Mouse (Mus musculus): ENCODE results near the gene Agbl5.

Agbl5 gene

DNA sequence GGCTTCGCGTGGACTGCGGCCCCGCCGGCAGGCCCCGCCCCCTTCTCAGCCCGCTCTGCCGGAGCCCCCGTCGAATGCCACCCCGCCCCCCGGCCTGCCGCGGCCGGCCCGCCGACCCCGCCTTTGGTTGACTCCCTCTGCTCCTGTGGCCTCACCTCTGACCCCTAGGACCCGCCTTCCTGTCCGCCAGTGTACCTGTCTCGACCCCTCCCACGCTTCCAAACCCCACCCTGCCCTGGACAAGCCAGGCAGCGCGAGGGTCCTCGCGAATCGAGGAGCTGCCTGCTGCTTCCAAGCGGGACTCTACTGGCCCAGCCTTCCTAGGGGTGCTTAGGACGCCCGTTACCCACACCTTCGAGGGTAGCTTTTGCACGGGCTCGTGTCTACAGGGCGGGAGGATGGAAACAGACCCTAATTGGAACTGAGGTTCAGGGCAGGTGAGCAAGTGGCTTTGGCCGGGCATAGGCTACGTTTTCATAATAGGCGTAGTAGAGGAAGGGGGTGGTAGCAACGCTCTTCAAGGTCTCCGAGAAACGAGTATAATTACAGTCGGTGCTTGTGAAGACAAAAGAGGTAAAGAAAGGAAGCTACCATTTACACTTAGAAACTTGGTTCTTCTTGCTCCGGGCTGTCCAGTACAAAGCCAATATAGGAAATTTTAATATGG lies 727 bp downstream of the Agbl5 start:
- peak; percentile 66 for DNase-seq

DNA sequence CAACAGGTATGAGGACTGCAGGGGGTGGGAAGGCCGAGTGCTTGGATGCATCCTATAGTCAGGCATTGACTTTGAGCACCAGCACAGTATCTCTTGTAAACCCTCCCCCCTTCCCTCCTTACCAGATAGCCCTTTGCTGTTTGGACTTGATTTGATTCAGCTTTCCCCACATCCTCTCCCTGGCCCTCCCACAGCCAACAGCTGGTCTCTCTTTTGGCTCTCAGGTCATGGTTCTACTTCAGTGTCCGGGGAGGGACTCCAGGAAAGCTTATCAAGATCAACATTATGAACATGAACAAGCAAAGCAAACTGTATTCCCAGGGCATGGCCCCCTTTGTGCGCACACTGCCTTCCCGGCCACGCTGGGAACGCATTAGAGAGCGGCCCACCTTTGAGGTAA lies 1.9 kb downstream of the Agbl5 start:
- DNase-seq: no peak

DNA sequence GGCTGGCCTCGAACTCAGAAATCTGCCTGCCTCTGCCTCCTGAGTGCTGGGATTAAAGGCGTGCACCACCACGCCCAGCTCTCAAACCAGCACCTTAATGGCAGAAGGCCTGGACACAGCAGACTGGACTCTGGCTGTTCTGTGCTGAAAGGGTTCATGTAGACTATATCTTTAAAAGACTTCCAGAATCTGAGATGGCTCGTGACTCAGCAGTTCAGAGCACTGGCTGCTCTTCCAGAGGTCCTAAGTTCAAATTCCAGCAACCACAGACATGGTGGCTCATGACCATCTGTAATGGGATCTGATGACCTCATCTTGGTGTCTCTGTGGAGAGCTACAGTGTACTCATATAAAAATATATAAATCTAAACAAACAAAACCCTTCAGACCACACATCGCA lies 13.4 kb downstream of the Agbl5 start:
- no peak for DNase-seq

DNA sequence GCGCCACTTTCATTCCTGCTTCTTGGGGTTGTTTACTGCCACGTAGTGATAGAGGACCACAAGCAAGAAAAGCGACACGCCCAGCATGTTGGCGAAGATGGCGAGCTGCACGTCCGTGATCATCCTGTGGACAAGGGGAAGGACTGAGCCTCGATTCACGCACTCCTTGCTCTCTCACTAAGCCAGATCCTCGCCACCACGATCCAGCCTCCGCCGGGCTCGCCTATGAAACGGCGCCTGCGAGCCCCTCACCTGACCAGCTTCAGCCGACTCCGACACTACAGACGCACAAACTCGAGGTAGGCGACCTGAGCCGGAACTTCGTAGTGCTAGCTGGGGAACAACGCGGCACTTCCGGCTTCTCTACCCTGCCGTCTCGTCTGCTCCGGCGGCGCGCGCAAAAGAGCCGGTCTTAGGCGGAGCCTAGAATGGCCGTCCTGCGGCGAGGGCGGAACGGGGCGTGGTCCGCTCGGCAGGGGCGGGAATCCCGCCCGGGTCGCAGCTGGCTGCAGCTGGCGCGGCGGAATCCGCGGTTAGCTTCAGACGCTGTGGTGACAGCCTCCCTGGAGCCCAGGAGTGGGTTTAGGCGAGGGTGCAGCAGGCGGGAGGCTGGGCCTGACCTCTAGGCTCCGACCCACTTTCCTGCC lies 19.0 kb downstream of the Agbl5 start, which contains the start of gene Ost4:
TSS of gene Ost4 (minus strand) at position 376 of the 647 bp plus-strand sequence.
- DNase-seq: peak; percentile 98

DNA sequence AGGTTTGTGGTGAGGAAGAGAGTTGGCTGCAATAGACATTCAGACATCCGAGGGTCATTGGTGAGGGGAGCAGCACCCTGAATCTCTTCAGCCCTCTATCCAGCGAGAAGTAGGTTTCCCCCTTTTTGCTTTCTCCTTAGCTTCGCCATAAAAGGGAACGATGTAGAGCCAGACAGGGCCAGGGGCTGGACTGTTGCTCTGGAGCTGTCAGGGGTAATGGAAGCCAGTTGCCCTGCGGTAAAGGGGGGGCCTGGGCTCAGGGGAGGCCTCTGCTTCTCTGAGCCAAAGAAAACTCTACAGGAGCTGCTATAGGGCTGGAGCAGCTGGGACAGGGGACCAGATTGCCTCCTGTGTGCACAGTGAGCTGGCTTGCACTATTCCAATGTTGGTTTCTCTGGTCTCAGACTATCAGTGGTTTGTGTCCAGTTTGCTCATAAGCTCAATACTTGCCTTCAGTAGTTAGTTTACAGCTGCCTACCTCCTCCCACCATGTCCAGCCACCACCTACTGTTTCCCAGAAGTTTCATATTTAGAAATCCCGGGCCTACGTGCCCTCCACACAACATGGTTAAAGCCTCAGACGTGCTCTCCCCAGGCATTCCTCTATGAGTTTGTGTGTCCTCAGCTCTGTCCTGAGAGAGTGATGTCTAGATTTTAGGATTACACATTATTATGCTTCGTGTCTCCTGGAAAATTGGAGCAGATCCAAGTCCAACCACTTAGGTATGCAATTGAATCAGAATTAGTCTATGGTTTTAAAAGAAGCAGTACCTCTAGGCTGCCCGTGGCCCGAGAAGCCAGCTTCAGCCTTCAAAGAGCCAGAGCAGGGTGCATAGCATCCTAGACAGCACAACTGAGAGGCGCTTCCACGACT lies 20.2 kb downstream of the Agbl5 start:
- DNase-seq: no peak

DNA sequence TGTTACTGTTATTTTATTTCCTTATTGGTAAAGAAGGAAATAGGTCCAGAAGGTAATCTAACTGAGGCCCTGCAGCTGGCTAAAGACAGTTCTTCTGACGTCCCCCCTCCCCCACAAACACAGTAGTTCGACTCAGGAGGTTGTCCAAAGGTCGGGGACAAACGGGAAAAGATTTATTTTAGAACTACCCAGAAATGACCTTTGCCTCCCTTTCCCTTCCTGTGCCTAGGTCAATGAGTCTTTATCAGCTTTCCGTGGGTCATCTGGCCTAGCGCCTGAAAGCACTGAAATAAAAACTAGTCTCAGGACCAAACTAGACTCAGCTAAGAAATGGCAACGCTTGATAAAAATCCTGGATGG lies 20.8 kb downstream of the Agbl5 start:
- peak; percentile 44 for DNase-seq

DNA sequence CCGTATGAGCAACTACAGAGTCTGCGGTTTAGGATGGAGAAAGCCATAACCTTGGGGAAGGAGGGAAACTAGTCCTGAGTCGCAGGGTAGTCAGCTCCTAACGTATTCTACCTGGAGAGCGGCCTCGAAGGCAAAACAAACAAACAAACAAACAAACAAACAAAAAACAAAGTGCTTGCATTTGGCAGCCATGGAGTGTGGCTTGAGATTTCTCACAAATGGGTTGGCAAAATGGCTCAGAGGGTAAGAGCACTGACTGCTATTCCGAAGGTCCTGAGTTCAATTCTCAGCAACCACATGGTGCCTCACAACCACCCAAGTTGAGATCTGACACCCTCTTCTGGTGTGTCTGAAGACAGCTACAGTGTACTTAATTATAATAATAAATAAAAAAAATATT lies 21.4 kb downstream of the Agbl5 start:
- DNase-seq: no peak

DNA sequence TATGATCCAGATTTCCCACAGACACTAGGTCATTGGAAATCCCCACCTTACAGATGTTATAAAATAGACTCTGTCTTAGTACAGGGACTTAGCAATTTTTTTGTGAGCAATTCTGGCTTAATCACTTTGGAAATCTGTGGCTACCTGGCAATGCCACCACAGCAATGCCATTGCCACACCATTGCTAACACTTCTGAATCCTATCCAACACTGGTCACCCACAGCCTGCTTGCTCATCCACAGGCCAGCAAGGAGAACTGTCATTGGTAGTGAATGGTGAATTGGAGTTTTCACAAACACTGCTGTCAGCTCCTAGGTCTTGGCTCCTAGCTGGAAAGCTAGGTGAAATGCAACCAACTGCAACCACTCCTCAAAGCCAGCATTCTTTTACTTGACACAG lies 22.0 kb downstream of the Agbl5 start:
- DNase-seq: no peak

DNA sequence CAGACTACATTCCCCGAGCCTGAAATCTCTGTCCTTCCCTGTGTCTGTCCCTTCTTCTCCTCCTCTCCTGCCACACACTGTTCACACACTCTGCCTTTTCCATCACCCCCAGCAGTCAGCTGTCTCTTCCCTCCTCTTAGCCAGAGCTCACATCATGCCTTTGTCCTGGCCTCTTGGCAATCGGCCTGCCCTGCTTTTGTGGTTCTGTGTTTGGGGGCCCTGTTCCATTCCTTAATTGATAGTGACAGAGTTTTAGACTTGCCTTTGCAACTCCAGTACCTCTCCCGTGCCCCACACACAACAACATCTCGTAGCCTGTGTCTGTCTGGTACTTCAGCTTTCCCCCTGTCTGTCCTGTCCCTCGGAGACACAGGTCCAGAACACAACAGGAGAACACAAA lies 23.7 kb downstream of the Agbl5 start:
- DNase-seq: no peak

DNA sequence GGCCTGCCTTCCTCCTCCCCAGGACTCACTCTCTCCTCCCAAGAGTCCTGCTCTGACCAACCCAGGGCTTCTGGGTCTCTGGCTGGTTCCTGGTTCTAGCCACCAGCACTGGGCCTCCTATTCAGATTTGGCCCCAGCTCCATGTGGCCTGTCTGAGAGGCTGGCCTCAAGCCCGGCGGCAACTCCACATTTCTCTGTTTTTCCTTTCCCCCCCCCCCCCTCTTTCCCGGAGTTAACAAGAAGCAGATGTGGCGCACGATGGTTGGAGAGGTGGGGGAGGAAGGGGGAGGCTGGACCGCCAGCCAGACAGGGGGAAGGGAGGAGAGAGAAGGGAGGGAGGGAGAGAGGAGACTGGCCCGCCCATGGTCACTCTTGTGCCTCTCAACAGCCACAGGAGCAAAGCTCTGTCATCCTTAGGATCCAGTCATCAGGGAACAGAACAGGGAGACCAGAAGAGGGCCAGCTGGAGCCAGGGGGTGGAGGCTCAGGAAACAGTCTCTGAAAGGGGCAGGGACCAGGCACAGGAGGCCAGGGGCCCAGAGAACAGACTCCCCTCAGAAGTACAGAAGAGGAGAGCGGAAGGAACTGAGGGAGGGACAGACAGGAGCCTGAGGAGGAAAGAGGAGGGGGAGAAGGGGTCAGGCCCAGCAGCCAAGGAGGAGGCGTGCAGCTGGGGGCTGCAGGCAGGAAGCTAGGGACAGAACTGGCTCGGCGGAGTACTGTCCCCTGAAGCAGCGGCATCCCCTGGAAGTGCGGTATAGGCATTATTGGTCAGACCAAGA lies 24.8 kb downstream of the Agbl5 start, which contains the start of gene Emilin1:
TSS of gene Emilin1 (plus strand) at position 343 of the 782 bp plus-strand sequence.
- DNase-seq: peak; percentile 79

DNA sequence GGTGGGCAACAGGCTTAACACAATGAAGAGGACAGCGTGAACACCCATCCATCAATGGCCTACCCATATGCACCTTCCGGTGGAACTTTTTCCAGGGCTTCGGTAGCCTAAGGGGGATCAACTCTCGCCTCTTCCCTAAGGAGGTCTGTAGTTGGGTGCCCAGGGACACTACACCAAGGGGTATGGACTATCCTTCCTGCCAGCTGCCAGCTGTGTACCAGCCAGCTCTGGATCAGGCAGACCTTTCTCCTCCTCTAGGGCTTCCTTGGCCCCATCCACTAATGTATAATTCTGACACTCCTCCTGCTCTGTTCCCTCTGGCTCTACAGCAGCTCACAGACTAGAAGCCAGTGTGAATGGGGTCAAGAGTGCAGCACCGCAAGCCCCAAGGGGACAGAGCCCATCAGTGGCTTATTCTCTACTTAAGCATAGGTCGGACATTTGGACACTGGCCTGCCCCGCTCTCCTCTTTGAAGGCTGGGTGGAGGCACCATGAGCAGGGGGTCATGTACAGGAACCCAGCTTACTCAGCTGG lies 25.7 kb downstream of the Agbl5 start:
- DNase-seq: no peak

DNA sequence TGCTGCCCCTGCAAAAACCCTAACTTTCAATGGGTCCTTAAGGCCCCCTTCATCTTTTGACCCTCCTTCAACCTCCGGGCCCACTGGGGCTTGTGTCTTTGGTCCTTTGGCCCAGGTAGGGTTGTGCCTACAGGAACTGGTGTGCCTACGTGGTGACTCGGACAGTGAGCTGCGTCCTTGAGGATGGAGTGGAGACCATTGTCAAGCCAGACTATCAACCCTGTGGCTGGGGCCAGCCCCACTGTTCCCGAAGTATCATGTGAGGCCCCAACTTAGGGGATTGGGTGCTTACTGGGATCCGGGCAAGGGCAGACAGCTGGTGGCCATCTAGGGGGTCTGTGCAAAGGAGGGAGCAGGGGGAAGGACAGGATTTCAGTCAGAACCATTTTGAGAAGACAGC lies 26.4 kb downstream of the Agbl5 start:
- no peak for DNase-seq

DNA sequence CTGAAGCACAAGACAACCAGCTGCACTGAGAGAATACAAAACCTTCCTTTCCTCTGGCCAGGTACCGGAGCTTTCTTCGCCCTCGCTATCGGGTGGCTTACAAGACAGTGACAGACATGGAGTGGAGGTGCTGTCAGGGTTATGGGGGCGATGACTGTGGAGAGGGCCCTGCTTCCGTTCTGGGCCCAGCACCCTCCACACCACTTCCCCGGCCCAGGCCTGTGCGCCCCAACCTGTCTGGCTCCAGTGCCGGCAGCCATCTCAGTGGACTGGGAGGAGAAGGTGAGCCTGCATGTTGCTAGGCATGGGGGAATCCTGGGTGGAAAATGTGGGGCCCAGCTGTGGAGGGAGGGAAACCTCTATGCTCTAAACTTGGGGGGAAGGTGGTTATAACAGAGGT lies 27.0 kb downstream of the Agbl5 start:
- no peak for DNase-seq

DNA sequence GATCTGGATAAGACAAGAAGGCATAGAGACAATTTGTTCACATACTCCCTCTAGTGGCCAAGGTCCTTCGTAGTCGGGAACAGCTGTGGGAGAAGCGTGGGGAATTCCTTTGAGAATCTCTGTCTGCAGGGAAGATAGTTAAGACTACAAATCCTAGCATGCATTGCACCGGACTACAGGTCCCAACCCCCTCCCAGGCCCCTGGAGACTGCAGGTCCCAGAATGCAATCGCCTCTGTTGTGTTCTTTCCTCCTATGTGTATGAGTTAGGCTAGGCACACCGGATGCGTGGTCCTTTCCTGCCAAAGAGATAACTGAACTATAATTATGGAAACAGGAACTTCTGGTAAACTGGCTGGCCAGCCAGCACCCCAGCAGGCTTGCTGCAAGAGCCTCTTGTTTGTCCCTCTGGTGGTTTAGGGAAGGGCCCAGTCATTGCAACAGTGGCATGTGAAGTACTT lies 27.5 kb downstream of the Agbl5 start:
- DNase-seq: peak; percentile 98

DNA sequence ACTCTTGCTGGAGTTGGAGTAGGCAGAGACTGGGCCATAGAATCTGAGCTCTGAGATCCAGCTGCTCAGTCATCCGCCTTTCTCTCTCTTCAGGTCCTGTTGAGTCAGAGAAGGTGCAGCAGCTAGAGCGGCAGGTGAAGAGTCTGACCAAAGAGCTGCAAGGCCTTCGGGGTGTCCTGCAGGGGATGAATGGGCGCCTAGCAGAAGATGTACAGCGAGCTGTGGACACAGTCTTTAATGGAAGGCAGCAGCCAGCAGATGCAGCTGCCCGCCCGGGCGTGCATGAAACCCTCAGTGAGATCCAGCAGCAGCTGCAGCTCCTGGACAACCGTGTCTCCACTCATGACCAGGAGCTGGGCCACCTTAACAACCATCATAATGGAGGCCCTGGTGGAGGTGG lies 28.3 kb downstream of the Agbl5 start:
- DNase-seq: no peak

DNA sequence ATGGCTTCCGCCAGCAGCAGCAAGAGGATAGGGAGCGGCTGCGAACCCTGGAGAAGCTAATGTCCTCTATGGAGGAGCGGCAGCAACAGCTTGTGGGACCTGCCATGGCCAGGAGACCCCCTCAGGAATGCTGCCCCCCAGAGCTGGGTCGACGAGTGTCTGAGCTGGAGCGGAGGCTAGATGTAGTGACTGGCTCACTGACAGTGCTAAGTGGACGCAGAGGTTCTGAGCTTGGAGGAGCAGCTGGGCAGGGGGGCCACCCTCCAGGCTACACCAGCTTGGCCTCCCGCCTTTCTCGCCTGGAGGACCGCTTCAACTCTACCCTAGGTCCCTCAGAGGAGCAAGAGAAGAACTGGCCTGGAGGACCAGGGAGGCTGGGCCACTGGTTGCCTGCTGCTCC lies 28.9 kb downstream of the Agbl5 start:
- DNase-seq: no peak

DNA sequence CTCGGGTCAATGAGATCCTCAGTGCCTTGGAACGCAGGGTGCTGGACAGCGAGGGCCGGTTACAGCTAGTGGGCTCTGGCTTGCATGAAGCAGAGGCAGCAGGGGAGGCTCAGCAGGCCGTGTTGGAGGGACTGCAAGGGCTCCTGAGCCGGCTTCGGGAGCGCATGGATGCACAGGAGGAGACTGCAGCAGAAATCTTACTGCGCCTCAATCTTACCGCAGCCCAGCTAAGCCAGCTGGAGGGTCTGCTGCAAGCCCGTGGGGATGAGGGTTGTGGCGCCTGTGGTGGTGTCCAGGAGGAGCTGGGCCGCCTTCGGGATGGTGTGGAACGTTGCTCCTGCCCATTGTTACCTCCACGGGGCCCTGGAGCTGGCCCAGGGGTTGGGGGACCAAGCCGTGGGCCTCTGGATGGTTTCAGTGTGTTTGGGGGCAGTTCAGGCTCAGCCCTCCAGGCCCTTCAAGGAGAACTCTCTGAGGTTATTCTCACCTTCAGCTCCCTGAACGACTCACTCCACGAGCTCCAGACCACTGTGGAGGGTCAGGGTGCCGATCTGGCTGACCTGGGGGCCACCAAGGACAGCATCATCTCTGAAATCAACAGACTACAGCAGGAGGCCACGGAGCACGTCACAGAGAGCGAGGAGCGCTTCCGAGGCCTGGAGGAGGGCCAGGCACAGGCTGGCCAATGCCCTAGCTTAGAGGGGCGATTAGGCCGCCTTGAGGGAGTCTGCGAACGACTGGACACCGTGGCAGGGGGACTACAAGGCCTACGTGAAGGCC lies 29.6 kb downstream of the Agbl5 start:
- no peak for DNase-seq

DNA sequence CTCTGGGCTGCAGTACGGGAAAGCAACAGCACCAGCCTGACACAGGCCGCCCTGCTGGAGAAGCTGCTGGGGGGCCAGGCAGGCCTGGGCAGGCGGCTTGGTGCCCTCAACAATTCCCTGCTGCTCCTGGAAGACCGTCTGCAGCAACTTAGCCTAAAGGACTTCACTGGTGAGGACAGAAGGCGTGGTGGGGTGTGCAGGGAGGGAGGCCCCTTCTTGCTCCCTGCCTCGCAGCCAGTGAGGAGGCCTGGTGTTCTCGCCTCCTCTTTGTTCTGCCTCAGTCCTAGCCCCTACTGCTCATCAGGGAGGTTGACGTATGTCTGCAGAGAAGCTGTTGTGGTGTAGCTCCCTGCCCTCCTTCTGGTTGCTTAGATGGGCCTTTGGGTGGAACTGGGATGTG lies 30.2 kb downstream of the Agbl5 start:
- DNase-seq: no peak

DNA sequence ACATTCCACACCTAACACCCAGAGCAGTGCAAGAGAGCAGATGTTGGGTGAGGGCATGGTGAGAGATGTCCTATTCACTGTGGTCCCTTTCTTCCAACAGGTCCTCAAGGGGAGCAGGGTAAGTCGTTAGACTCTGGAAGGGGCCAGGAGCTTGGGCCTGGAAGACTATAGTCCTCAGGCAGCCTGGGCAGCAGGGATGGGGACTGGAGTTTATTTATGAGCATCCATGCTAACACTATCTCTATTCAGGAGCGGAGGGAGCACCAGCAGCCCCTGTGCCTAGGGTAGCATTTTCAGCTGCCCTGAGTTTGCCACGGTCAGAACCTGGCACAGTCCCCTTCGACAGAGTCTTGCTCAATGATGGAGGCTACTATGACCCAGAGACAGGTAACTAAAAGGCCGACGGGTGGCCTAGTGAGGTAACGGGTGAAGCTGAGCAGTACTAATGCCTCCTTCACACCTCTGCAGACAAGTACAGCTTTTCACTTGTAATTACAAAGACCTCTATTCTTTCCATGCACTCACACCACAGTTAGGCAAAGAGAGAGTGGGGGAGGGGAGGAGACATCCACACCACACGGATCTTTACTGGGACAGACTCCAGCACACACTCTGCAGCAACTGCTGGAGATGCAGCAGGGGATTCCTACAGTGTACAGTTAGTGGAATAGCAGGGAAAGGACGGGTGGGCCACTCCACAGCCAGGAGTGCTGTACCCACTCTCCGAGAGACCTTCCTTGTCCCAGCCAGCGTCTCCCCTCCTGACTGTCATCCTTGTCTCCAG lies 31.5 kb downstream of the Agbl5 start:
- no peak for DNase-seq

DNA sequence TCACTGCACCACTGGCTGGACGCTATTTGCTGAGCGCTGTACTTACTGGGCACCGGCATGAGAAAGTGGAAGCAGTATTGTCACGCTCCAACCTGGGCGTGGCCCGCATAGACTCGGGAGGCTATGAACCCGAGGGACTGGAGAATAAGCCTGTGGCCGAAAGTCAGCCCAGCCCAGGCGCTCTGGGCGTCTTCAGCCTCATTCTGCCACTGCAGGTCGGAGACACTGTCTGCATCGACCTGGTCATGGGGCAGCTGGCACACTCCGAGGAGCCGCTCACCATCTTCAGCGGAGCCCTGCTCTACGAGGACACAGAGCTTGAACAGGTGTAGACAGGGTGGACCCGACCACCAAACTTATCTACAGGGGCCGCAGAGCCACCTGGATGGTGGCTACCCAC lies 32.1 kb downstream of the Agbl5 start:
- peak; percentile 66 for DNase-seq
